Mouse (Mus musculus) lung, postnatal 14 days (tissue): ENCODE measurements around the gene Smarca5.

Experiments used
- DNase-seq: peaks from one replicate; pipeline ENCODE4 v3.0.0; 2021

The Smarca5 gene

DNA sequence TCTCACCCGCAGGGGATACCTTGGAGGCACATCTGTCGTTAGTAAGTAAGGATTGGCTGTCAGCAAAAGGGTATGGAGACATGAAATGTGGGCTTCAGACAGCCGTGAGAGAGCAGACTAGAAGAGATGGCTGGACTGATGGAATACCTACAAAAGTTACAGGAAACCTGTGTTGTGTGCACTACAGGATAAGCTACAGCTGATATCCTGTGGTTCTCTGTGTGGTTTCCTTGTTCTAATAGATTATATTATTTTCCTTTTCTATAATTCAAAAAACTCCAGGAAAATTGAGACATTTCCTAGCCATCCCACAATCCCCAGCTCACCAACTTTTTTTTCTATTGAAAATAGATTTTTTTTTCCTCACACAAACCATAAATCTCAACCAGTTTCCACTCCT lies 75.8 kb downstream of the Smarca5 start:
- no peak for DNase-seq

DNA sequence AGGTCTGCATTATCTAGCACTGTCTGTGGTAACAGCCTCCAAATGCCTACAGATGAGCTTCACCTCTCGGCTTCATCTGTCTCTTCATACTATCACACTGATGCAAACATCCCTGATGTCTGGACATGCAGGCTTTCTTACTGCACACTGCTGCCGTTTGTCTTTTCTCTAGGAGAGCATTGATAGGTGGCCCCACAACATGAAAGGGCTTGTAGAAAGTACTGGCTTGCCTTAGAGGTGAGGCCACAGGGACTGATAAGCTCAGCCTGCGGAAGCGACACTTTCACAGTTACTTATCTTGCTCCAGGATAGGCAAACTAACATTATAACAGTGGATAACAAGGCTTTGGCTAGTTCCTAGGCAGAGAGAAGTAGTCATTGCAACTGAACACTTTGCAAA lies 78.2 kb downstream of the Smarca5 start:
- DNase-seq: no peak

- DNase-seq: no peak
Observed at GRCm38 (mm10) chr8:80657639-80658038, 81.7 kb downstream of the Smarca5 start.
